Mouse (Mus musculus): ENCODE data around the gene Gm20695. TPM values are rescaled to one million over a fixed set of nuclear protein-coding genes. Genes with fewer than 3 reads are reported as not detected.

Gm20695 gene
- polyA plus RNA-seq, 1 experiment from 2014 or later: 1.7 TPM

DNA sequence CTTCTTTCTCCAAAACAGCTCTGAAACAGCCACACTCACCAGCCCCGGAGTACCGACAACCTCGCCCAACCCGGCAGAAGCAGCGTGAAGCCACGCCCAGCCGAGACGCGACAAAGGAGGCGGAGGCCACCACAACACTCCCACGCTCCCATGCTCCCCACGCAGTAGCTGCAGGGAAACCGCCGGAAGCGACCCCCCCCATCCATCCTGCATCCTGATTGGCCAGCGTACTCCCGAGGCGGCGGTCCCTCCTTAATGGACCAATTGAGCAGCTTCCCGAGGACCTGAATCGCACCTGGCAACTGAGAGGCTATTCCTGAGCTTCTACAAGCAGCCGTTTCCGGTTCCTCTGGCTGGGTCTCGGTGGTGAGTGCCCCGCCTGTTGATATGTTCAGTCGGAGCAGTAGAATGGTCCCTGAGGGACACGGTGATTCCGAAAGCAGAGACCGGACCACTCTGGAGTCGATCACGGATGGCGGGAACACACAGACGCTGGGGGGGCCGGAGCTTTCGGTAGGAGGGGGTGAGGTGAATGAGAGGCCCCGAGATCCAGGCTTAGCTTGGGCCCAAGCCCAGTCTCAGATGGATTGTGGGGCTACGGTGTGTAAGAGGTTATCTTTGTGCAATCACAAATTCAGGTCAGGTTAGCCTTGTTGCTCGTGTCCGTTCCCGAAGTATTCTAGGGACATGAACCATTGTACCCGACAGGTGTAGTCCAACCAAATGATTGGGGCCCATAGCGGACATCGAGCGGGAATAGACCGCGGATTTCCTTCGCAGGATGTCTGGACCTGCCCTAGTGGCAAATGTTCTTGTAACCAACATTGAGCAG is 12.0 kb upstream of the Gm20695 start, which contains the start of gene Naa60:
Naa60 (plus strand) TSS at position 160 of the 832 bp plus-strand sequence.
- H3K27ac ChIP-seq (replicated peaks in 1 of 2; ENCODE audit: control insufficient read depth in 1 of 2, insufficient read depth in 1 of 2, low read depth in 2 of 2, low read length in 2 of 2): peak within 1 kb of the TSS; percentile 58 to 61
- H3K4me3 ChIP-seq (ENCODE audit: control insufficient read depth in 1 of 2, insufficient read depth in 1 of 2, low read depth in 1 of 2, low read length in 2 of 2): peak within 1 kb of the TSS; percentile 63 to 85
- ATAC-seq (ENCODE audit: insufficient number of reproducible peaks, insufficient read depth, low FRiP score, low read depth): peak; percentile 98
- no peaks in the 10 kb centered on the region for H3K27me3 ChIP-seq (ENCODE audit: control insufficient read depth, insufficient read depth, low read length)
- H3K9ac ChIP-seq (ENCODE audit: low read length): peak within 1 kb of the TSS; percentile 81
- WGBS: 5% methylated on average over 47 of the region's 47 CpGs
- peak within 1 kb of the TSS; percentile 93 for H3K4me2 ChIP-seq (ENCODE audit: low read length)
- no peaks in the 10 kb centered on the region for H3K9me3 ChIP-seq (ENCODE audit: control insufficient read depth, low read length)
- H3K4me1 ChIP-seq (ENCODE audit: control insufficient read depth in 2 of 2, insufficient read depth in 2 of 2, low read length in 2 of 2): peaks cover 3 to 10% of the 10 kb centered on the region in 2 experiments; a peak in 3 of 4 replicates
- peaks cover 30% of the 10 kb centered on the region for H3K36me3 ChIP-seq (ENCODE audit: control insufficient read depth, insufficient read depth, low read length)

DNA sequence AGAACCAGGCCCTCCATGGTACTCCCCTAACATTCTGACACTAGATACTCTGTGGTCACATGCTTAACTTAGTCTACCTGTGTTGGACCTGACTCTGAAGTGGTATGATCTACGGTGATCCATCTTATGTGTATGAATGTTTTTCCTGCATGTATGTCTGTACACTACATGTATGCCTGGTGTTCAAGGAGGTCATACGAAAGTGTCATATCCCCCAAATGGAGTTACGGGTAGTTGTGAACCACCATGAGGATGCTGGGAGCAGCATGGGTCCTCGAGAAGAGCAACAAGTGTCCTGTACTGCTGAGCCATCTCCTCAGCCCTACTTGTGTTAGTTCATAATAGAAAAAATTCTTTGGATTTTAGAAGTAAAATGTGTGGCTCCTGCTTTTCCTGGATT is 8.1 kb upstream of the Gm20695 start:
- Histone ChIP-seq H3K36me3 (ENCODE audit: control insufficient read depth, insufficient read depth, low read length) (peaks cover 32% of the 10 kb centered on the region), H3K27me3 (ENCODE audit: control insufficient read depth, insufficient read depth, low read length) (no peaks in the 10 kb centered on the region), H3K27ac (replicated peaks in 1 of 2; ENCODE audit: control insufficient read depth in 1 of 2, insufficient read depth in 1 of 2, low read depth in 2 of 2, low read length in 2 of 2) (no peak overlapping the region), H3K4me2 (ENCODE audit: low read length) (no peak overlapping the region), H3K4me3 (ENCODE audit: control insufficient read depth in 1 of 2, insufficient read depth in 1 of 2, low read depth in 1 of 2, low read length in 2 of 2) (no peak overlapping the region), H3K9me3 (ENCODE audit: control insufficient read depth, low read length) (no peaks in the 10 kb centered on the region), H3K4me1 (ENCODE audit: control insufficient read depth in 2 of 2, insufficient read depth in 2 of 2, low read length in 2 of 2) (peaks cover 3 to 10% of the 10 kb centered on the region in 2 experiments; a peak in 3 of 4 replicates), H3K9ac (ENCODE audit: low read length) (no peak overlapping the region)
- WGBS: 89% methylated on average over 4 of the region's 4 CpGs
- ATAC-seq (ENCODE audit: insufficient number of reproducible peaks, insufficient read depth, low FRiP score, low read depth): no peak

DNA sequence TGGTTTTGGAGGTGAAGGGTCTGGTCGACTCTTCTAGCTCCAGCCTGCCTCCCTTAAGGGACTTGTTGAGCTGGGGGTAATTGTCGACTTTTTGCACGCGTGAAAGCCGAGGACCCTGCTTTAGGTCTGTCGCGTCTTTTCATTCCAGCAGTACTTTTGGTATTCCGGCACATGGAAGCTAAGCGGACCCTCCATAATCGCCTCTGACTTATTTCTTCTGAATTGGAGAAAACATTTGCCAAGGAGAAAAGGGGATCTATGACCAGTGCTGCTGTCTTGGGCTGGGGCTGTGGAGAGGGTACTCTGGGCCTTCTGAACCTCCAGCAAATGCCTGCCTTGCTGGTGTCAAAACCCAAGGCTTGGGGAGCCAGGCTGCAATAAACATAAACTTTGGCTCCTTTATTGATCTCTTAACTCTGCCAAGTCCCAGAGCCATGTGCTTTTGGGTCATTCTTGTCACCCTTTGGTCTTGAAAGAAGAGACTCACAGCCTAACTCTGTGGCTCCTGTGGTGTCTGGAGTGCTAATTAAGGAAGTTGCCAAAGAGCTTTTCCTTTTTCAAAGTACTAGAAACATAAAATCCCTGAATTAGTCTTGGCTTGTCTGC is 720 bp downstream of the Gm20695 start:
- Histone ChIP-seq H3K36me3 (ENCODE audit: control insufficient read depth, insufficient read depth, low read length) (peaks cover 15% of the 10 kb centered on the region; the same call in 1 of the 2 replicates), H3K9ac (ENCODE audit: low read length) (peak overlapping the region; percentile 92), H3K27ac (replicated peaks in 1 of 2; ENCODE audit: control insufficient read depth in 1 of 2, insufficient read depth in 1 of 2, low read depth in 2 of 2, low read length in 2 of 2) (peak overlapping the region; percentile 66 to 93), H3K27me3 (ENCODE audit: control insufficient read depth, insufficient read depth, low read length) (no peaks in the 10 kb centered on the region), H3K4me2 (ENCODE audit: low read length) (peak overlapping the region; percentile 78), H3K4me1 (ENCODE audit: control insufficient read depth in 2 of 2, insufficient read depth in 2 of 2, low read length in 2 of 2) (peaks cover 3 to 11% of the 10 kb centered on the region in 2 experiments; a peak in 3 of 4 replicates), H3K9me3 (ENCODE audit: control insufficient read depth, low read length) (no peaks in the 10 kb centered on the region), H3K4me3 (ENCODE audit: control insufficient read depth in 1 of 2, insufficient read depth in 1 of 2, low read depth in 1 of 2, low read length in 2 of 2) (peak overlapping the region; percentile 84 to 90)
- 2% methylated on average over 10 of the region's 10 CpGs for WGBS
- no peak for ATAC-seq (ENCODE audit: insufficient number of reproducible peaks, insufficient read depth, low FRiP score, low read depth)

DNA sequence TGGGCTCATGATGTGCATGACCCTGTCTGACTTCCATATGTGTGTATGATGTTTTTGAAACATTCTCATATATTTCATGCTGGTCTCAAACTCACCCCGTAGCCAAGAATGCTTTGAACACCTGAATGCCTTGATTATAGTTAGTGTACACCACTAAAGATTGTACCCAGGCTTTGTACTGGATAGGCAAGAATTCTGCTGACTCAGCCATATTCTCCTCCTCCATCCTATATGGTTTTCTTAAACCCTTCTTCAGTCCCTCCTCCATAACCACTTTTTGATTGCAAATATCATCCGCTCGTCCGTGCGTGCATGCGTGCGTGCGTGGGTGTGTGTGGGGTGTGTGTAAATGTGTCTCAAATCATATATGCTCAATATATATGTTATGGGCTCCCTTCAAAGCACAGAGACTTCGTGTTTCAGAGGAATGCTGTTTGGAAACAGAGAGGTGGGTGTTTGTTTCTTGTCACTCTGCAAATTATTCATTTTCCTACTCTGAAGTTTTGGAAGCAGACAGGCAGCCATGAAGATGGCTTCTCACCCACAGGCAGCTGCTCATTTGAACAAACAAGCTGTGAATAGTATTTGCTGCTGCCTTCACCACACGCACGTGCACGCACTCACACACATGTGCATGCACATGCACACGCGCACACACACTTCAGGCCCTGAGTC is 7.3 kb downstream of the Gm20695 start:
- Histone ChIP-seq H3K4me3 (ENCODE audit: control insufficient read depth in 1 of 2, insufficient read depth in 1 of 2, low read depth in 1 of 2, low read length in 2 of 2) (no peak overlapping the region), H3K9ac (ENCODE audit: low read length) (no peak overlapping the region), H3K27ac (replicated peaks in 1 of 2; ENCODE audit: control insufficient read depth in 1 of 2, insufficient read depth in 1 of 2, low read depth in 2 of 2, low read length in 2 of 2) (no peak overlapping the region), H3K36me3 (ENCODE audit: control insufficient read depth, insufficient read depth, low read length) (peaks cover 14% of the 10 kb centered on the region; the same call in 1 of the 2 replicates), H3K27me3 (ENCODE audit: control insufficient read depth, insufficient read depth, low read length) (no peaks in the 10 kb centered on the region), H3K4me1 (ENCODE audit: control insufficient read depth in 2 of 2, insufficient read depth in 2 of 2, low read length in 2 of 2) (peaks cover 10 to 11% of the 10 kb centered on the region in 2 experiments), H3K9me3 (ENCODE audit: control insufficient read depth, low read length) (no peaks in the 10 kb centered on the region), H3K4me2 (ENCODE audit: low read length) (no peak overlapping the region)
- 93% methylated on average over 14 of the region's 14 CpGs for WGBS
- no peak for ATAC-seq (ENCODE audit: insufficient number of reproducible peaks, insufficient read depth, low FRiP score, low read depth)

DNA sequence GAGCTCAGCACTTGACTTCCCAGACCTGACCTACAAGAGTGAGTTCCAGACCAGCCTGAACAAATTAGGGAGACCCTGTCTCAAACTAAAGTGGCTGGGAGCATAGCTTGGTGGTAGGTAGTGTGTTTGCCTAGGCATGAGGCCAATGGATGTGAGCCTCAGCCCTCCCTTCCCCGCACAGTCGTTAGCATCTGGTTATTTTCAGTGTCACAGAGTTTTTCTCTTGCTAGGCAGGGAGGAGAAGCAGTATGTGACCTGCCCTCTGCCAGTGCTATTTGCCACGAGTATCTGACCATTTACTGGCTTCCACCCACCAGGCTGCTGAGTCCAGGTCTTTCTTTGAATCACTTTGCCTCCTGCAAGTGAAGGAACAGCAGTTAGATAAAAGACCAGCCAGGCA is 9.3 kb downstream of the Gm20695 start:
- peak; percentile 56 for ATAC-seq (ENCODE audit: insufficient number of reproducible peaks, insufficient read depth, low FRiP score, low read depth)
- peak overlapping the region; percentile 55 to 82 for H3K27ac ChIP-seq (replicated peaks in 1 of 2; ENCODE audit: control insufficient read depth in 1 of 2, insufficient read depth in 1 of 2, low read depth in 2 of 2, low read length in 2 of 2)
- no peak overlapping the region for H3K4me2 ChIP-seq (ENCODE audit: low read length)
- H3K36me3 ChIP-seq (ENCODE audit: control insufficient read depth, insufficient read depth, low read length): peaks cover 34% of the 10 kb centered on the region
- no peaks in the 10 kb centered on the region for H3K9me3 ChIP-seq (ENCODE audit: control insufficient read depth, low read length)
- no peaks in the 10 kb centered on the region for H3K27me3 ChIP-seq (ENCODE audit: control insufficient read depth, insufficient read depth, low read length)
- H3K4me1 ChIP-seq (ENCODE audit: control insufficient read depth in 2 of 2, insufficient read depth in 2 of 2, low read length in 2 of 2): peaks cover 10 to 11% of the 10 kb centered on the region in 2 experiments
- WGBS: 25% methylated on average over 3 of the region's 3 CpGs
- no peak overlapping the region for H3K4me3 ChIP-seq (ENCODE audit: control insufficient read depth in 1 of 2, insufficient read depth in 1 of 2, low read depth in 1 of 2, low read length in 2 of 2)
- no peak overlapping the region for H3K9ac ChIP-seq (ENCODE audit: low read length)

DNA sequence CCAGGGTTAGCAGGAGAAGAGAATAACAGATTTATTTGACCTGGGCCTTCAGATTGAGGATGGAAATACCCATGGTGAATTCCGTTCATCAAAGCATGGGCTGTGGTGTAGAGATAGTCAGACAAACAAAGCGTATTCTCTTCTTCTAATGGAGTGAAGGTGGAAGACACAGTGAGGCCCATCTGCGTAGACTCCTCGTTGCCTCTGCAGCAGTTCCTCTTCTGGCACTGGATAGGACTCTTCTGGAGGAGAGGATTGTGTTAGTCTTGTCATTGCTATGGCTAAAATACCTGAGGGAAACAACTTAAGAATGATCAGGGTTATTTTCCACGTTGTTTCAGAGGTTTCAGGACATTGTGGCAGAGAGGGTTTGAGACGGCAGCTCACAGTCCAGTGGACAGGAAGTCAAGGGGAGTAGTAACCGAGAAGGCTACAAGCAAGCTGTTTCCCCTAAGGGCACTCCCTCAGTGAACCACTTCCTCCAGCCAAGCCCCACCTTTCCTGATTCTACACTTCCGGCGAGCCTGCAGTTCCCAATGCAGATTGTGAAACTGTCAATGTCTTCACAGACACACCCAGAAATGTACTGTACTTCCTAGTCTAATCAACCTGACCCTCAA is 10.8 kb downstream of the Gm20695 start:
- H3K27me3 ChIP-seq (ENCODE audit: control insufficient read depth, insufficient read depth, low read length): no peaks in the 10 kb centered on the region
- 0 out of 2 replicates have a peak overlapping the region, but pooled peaks have one; percentile 21 for H3K9ac ChIP-seq (ENCODE audit: low read length)
- ATAC-seq (ENCODE audit: insufficient number of reproducible peaks, insufficient read depth, low FRiP score, low read depth): no peak
- peak overlapping the region; percentile 21; the same call in 1 of the 2 replicates for H3K4me2 ChIP-seq (ENCODE audit: low read length)
- H3K4me1 ChIP-seq (ENCODE audit: control insufficient read depth in 2 of 2, insufficient read depth in 2 of 2, low read length in 2 of 2): peaks cover 10 to 11% of the 10 kb centered on the region in 2 experiments
- H3K9me3 ChIP-seq (ENCODE audit: control insufficient read depth, low read length): no peaks in the 10 kb centered on the region
- H3K27ac ChIP-seq (replicated peaks in 1 of 2; ENCODE audit: control insufficient read depth in 1 of 2, insufficient read depth in 1 of 2, low read depth in 2 of 2, low read length in 2 of 2): peak overlapping the region; percentile 80 to 82
- 67% methylated on average over 9 of the region's 9 CpGs for WGBS
- H3K36me3 ChIP-seq (ENCODE audit: control insufficient read depth, insufficient read depth, low read length): peaks cover 49% of the 10 kb centered on the region
- H3K4me3 ChIP-seq (ENCODE audit: control insufficient read depth in 1 of 2, insufficient read depth in 1 of 2, low read depth in 1 of 2, low read length in 2 of 2): no peak overlapping the region

DNA sequence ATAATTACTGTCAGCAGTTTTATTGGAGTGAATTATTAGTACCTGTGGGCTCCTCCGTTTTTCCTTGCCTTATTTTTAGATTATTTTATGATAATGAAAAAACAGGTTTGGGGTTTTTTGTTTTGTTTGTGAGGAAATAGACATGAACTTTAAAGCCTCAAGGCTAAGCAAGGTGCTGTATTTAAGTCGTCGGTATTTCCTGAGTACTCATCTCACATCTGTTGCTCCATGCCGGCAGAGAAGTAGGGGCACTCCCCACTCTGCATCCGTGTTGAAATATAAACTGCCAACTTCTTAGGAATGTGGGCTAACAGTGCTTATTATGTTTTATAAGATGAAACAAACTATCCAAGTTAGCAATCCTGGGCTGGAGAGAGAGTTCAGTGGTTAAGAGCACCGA is 11.6 kb downstream of the Gm20695 start:
- ATAC-seq (ENCODE audit: insufficient number of reproducible peaks, insufficient read depth, low FRiP score, low read depth): no peak
- WGBS: 79% methylated on average over 6 of the region's 6 CpGs
- H3K27me3 ChIP-seq (ENCODE audit: control insufficient read depth, insufficient read depth, low read length): no peaks in the 10 kb centered on the region
- H3K4me1 ChIP-seq (ENCODE audit: control insufficient read depth in 2 of 2, insufficient read depth in 2 of 2, low read length in 2 of 2): peaks cover 10 to 11% of the 10 kb centered on the region in 2 experiments
- H3K36me3 ChIP-seq (ENCODE audit: control insufficient read depth, insufficient read depth, low read length): peaks cover 57% of the 10 kb centered on the region
- no peak overlapping the region for H3K9ac ChIP-seq (ENCODE audit: low read length)
- no peak overlapping the region for H3K4me3 ChIP-seq (ENCODE audit: control insufficient read depth in 1 of 2, insufficient read depth in 1 of 2, low read depth in 1 of 2, low read length in 2 of 2)
- H3K27ac ChIP-seq (replicated peaks in 1 of 2; ENCODE audit: control insufficient read depth in 1 of 2, insufficient read depth in 1 of 2, low read depth in 2 of 2, low read length in 2 of 2): no peak overlapping the region
- H3K9me3 ChIP-seq (ENCODE audit: control insufficient read depth, low read length): no peaks in the 10 kb centered on the region
- H3K4me2 ChIP-seq (ENCODE audit: low read length): no peak overlapping the region
